8 mouse cellular contexts compared by ENCODE assay signal in genomic region chr13:92354456-92355271, GRCm38 (mm10). TPM values are rescaled to one million over a fixed set of nuclear protein-coding genes. Genes with fewer than 3 reads are reported as not detected.
DNase-seq lines count a peak whose midpoint lies in the region; ATAC-seq and TF ChIP-seq lines count a peak whose summit lies in the region.

Gene Dhfr, plus strand, starts transcription at chr13:92354726.
Gene Msh3, minus strand, starts transcription at chr13:92355003.

- peak; percentile 89 for ATAC-seq in erythroid progenitor cell, adult 5-6 weeks (replicated peaks; ENCODE audit: low FRiP score, poor library complexity, severe bottlenecking)
- peak; percentile 99 for ATAC-seq in heart, embryonic 12.5 days (ENCODE audit: insufficient number of reproducible peaks, low FRiP score)
- peak; percentile 97 for ATAC-seq in kidney, postnatal 0 days (replicated peaks; ENCODE audit: low FRiP score, low read depth)
- peak; percentile 94 for ATAC-seq in liver, embryonic 11.5 days (replicated peaks; ENCODE audit: low FRiP score)
- ATAC-seq in stomach, embryonic 14.5 days (ENCODE audit: insufficient number of reproducible peaks, insufficient read depth, low FRiP score, low read depth) = peak; percentile 95

- peak within 1 kb of the TSS; percentile 87 for H3K27ac ChIP-seq in heart, embryonic 12.5 days (ENCODE audit: poor library complexity, severe bottlenecking)
- peak within 1 kb of the TSS; percentile 94 for H3K27ac ChIP-seq in kidney, postnatal 0 days
- peak within 1 kb of the TSS; percentile 83 for H3K27ac ChIP-seq in liver, embryonic 11.5 days (ENCODE audit: low read depth, low read length)
- H3K27ac ChIP-seq in stomach, embryonic 14.5 days (ENCODE audit: low read length) = peak within 1 kb of the TSS; percentile 93

- DNase-seq in CD4-positive helper T cell, adult 2 months (ENCODE audit: low read depth, low spot score) = peak; percentile 99
- peak; percentile 98 for DNase-seq in brain, embryonic 18.5 days (ENCODE audit: low read depth, low spot score)
- DNase-seq in kidney, postnatal 0 days (ENCODE audit: low spot score) = peak; percentile 98
- peak; percentile 99 for DNase-seq in liver, embryonic 11.5 days (ENCODE audit: low spot score)
- DNase-seq in naive thymus-derived CD4-positive, alpha-beta T cell, adult 2 months (ENCODE audit: low read depth) = peak; percentile 100

- peak within 1 kb of the TSS; percentile 82 for H3K4me3 ChIP-seq in heart, embryonic 12.5 days
- H3K4me3 ChIP-seq in kidney, postnatal 0 days (replicated peaks; ENCODE audit: low read depth, low read length) = peak within 1 kb of the TSS; percentile 77
- H3K4me3 ChIP-seq in liver, embryonic 11.5 days (ENCODE audit: low read depth, low read length) = peak within 1 kb of the TSS; percentile 81
- H3K4me3 ChIP-seq in stomach, embryonic 14.5 days (ENCODE audit: low read depth, low read length) = peak within 1 kb of the TSS; percentile 70

- WGBS in heart, embryonic 12.5 days = under 1% methylated on average over 76 of the region's 76 CpGs
- WGBS in kidney, postnatal 0 days = under 1% methylated on average over 74 of the region's 76 CpGs
- under 1% methylated on average over 73 of the region's 76 CpGs for WGBS in liver, embryonic 11.5 days
- under 1% methylated on average over 75 of the region's 76 CpGs for WGBS in stomach, embryonic 14.5 days

- H3K36me3 ChIP-seq in heart, embryonic 12.5 days = peaks cover 24% of the 10 kb centered on the region
- H3K36me3 ChIP-seq in kidney, postnatal 0 days (ENCODE audit: insufficient read depth, low read length) = no peaks in the 10 kb centered on the region
- H3K36me3 ChIP-seq in liver, embryonic 11.5 days (ENCODE audit: control insufficient read depth, insufficient read depth, low read length) = peaks cover 16% of the 10 kb centered on the region
- peaks cover 4% of the 10 kb centered on the region; the same call in 1 of the 2 replicates for H3K36me3 ChIP-seq in stomach, embryonic 14.5 days (ENCODE audit: control insufficient read depth, insufficient read depth, low read length)

- peak within 1 kb of the TSS; percentile 90 for H3K9ac ChIP-seq in heart, embryonic 12.5 days
- H3K9ac ChIP-seq in kidney, postnatal 0 days (ENCODE audit: low read depth, low read length) = peak within 1 kb of the TSS; percentile 82
- H3K9ac ChIP-seq in liver, embryonic 11.5 days (ENCODE audit: low read depth, low read length) = peak within 1 kb of the TSS; percentile 81
- peak within 1 kb of the TSS; percentile 50 for H3K9ac ChIP-seq in stomach, embryonic 14.5 days (replicated peaks; ENCODE audit: low read depth, low read length)

- H3K9me3 ChIP-seq in heart, embryonic 12.5 days (replicated peaks) = no peaks in the 10 kb centered on the region
- H3K9me3 ChIP-seq in kidney, postnatal 0 days (replicated peaks; ENCODE audit: low read length) = no peaks in the 10 kb centered on the region
- no peaks in the 10 kb centered on the region for H3K9me3 ChIP-seq in liver, embryonic 11.5 days (ENCODE audit: control insufficient read depth, low read length)
- no peaks in the 10 kb centered on the region for H3K9me3 ChIP-seq in stomach, embryonic 14.5 days (ENCODE audit: control insufficient read depth, low read depth, low read length)

- H3K27me3 ChIP-seq in heart, embryonic 12.5 days (replicated peaks) = no peaks in the 10 kb centered on the region
- H3K27me3 ChIP-seq in kidney, postnatal 0 days (ENCODE audit: insufficient read depth, low read length) = no peaks in the 10 kb centered on the region
- H3K27me3 ChIP-seq in liver, embryonic 11.5 days (replicated peaks; ENCODE audit: control insufficient read depth, insufficient read depth, low read length) = no peaks in the 10 kb centered on the region
- H3K27me3 ChIP-seq in stomach, embryonic 14.5 days (ENCODE audit: control insufficient read depth, insufficient read depth, low read length) = no peaks in the 10 kb centered on the region

- H3K4me1 ChIP-seq in heart, embryonic 12.5 days (replicated peaks) = peaks cover 24% of the 10 kb centered on the region
- H3K4me1 ChIP-seq in kidney, postnatal 0 days (replicated peaks; ENCODE audit: insufficient read depth, low read length) = peaks cover 12% of the 10 kb centered on the region; the same call in 1 of the 2 replicates
- H3K4me1 ChIP-seq in liver, embryonic 11.5 days (replicated peaks; ENCODE audit: control insufficient read depth, insufficient read depth, low read length) = peaks cover 15% of the 10 kb centered on the region
- H3K4me1 ChIP-seq in stomach, embryonic 14.5 days (ENCODE audit: control insufficient read depth, insufficient read depth, low read length) = 0 out of 2 replicates have a peak, but pooled peaks cover 4% of the 10 kb centered on the region

- H3K4me2 ChIP-seq in heart, embryonic 12.5 days = peak within 1 kb of the TSS; percentile 99
- H3K4me2 ChIP-seq in kidney, postnatal 0 days (ENCODE audit: low read length) = peak within 1 kb of the TSS; percentile 97
- H3K4me2 ChIP-seq in liver, embryonic 11.5 days = peak within 1 kb of the TSS; percentile 89
- H3K4me2 ChIP-seq in stomach, embryonic 14.5 days (replicated peaks; ENCODE audit: low read depth, low read length) = peak within 1 kb of the TSS; percentile 93

- peak; percentile 85 for TF ChIP-seq CTCF in kidney, postnatal 0 days (IDR thresholded peaks at IDR 0.05; ENCODE audit: low read depth)

RNA-seq across cellular contexts. Expression of gene Dhfr, which starts in this region (rescaled TPM):
- total RNA-seq in erythroid progenitor cell, adult 5-6 weeks (2015; ENCODE audit: low replicate concordance) = 13.7 and 18.9 TPM in 2 replicates
- total RNA-seq in erythroid progenitor cell, adult 5-6 weeks (2017; ENCODE audit: low replicate concordance) = 6.8 and 16.6 TPM in 2 replicates
- 12.7 and 13.0 TPM in 2 replicates for polyA plus RNA-seq in heart, embryonic 12.5 days (2016; fragmentation: Nextera tagmentation; extraction: Ambion mirVana)
- polyA plus RNA-seq in kidney, postnatal 0 days (2015; fragmentation: Nextera tagmentation; extraction: Ambion mirVana) = 16.5 and 17.9 TPM in 2 replicates
- polyA plus RNA-seq in liver, embryonic 11.5 days (2014; fragmentation: Nextera tagmentation; extraction: Ambion mirVana) = 30.1 and 31.3 TPM in 2 replicates
- 15.3 and 16.3 TPM in 2 replicates for polyA plus RNA-seq in stomach, embryonic 14.5 days (2014; fragmentation: Nextera tagmentation; extraction: Ambion mirVana)

RNA-seq across cellular contexts. Expression of gene Msh3, which starts in this region (rescaled TPM):
- 28.1 and 38.1 TPM in 2 replicates for total RNA-seq in erythroid progenitor cell, adult 5-6 weeks (2015; ENCODE audit: low replicate concordance)
- 20.0 and 45.6 TPM in 2 replicates for total RNA-seq in erythroid progenitor cell, adult 5-6 weeks (2017; ENCODE audit: low replicate concordance)
- 19.5 and 19.7 TPM in 2 replicates for polyA plus RNA-seq in heart, embryonic 12.5 days (2016; fragmentation: Nextera tagmentation; extraction: Ambion mirVana)
- polyA plus RNA-seq in kidney, postnatal 0 days (2015; fragmentation: Nextera tagmentation; extraction: Ambion mirVana) = 22.3 and 23.5 TPM in 2 replicates
- polyA plus RNA-seq in liver, embryonic 11.5 days (2014; fragmentation: Nextera tagmentation; extraction: Ambion mirVana) = 31.7 and 32.8 TPM in 2 replicates
- 30.9 and 31.6 TPM in 2 replicates for polyA plus RNA-seq in stomach, embryonic 14.5 days (2014; fragmentation: Nextera tagmentation; extraction: Ambion mirVana)

Comparison
In these comparisons a context has a peak if more than half of its experiments do, and no peak if none do; other contexts are left out.
1. Peak in every context shown above with its lines: DNase-seq, ATAC-seq, H3K4me3 ChIP-seq and H3K27ac ChIP-seq.